Mouse (Mus musculus) 3134 (cell line): ENCODE results near the gene Nelfb.

Experiments used
- DNase-seq: peaks from one replicate; pipeline ENCODE4 v3.0.0-alpha.2; 2011; ENCODE audit warnings: low spot score; ENCODE audit not compliant: insufficient read length; ENCODE audit errors: extremely low read depth

Nelfb gene

DNA sequence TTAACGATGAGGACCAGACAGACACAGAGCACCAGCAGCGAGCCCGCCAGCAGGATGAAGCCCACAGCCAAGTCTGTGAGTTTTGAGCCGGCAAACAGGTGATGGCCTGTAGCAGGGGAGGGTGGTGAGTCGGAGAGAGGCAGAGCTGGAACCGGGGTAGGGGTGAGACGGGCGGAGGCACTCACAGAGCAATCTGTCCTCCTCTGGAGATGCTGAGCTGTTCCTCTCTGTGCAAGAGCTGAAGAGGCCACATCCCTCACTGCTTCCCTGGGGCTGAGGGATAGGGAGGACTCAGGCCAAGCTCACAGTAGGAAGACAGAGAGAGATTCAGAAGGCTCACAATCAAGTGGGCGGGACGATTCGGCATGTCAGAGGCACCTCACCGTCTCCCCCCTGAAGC, 19.7 kb upstream of the Nelfb start:
- no peak for DNase-seq

DNA sequence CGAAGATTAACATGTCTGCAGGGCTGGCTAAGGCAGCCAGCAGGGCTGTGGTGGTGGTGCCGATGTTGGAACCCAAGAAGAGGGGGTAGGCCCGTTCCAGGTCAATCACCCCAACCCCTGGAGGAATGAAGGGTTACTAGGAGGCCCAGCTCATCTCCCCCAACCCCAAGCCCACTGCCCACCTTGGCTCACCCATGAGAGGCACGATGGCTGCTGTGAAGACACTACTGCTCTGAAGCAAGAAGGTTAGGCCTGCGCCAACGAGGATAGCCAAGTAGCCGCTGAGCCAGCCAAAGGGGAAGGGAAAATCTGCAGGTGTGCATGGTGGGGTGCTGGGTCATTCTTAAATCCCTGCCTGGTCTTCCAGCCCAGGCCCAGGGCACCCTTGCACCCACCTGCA, 19.3 kb upstream of the Nelfb start:
- no peak for DNase-seq

DNA sequence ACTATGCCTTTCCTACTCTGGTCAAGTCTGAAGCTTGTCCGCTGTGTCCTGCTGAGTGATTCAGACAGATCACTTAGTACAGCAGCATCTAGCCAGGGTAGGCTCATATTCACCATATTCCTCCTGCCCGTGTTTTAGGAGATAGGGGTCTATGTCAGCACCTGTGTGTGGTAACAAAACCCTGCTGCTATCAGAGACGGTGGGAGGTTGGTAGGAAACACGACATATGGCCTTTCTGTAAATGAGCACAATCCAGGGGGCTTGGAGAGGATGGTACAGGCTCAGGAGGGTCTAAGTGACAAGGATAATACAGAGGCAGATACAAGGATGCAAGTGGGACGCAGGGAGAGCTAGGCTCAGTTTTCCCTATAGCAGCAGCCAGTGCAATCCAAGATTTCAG, 18.3 kb upstream of the Nelfb start:
- DNase-seq, result no peak

DNA sequence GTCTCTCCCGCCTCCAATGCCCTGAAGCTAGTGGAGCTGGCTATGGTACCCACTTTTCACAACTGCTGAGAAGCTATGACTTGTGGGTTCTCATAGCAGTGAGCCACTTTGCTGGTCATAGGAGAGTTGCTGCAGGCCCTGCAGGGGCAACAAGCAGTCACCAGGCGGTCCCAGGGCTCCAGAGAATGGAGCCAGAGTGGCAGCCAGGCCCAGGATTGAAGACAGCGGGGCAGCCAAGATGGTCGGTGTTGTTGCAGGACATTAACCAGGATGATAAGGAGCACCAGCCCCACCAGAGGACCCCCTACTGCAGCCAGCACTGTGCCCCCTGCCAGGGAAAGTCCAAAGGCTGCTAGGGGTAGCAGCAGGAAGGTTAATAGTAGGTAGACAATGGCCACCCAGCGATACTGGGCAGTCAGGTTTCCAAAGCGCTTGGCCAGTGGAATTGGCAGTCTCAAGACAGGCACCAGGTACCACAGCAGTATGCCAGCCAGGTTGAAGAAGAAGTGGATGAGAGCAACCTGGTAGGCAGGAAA, 17.8 kb upstream of the Nelfb start:
- no peak for DNase-seq

DNA sequence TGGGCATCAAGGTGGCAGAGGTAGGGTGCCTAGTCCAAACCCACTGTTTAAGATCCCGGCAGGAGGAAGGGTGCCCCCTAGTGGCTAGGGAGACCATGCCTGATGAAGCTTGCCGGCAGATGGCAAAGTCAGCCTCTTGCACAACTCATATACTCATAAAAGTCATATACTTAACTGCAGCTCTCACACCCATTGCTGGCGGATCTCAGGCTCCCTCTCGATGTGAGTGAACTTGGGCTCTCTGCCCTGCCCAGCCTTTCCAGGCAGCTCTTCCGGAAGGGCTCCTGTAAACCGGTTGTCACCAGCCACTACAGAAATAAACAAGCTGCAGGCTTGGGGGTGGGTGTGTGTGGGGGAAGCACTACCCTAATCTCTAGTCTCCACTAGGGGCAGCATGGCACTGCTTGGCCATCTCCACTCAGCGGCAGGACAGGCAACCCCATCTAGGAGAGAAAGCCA, 17.2 kb upstream of the Nelfb start:
- DNase-seq, result peak; percentile 78

DNA sequence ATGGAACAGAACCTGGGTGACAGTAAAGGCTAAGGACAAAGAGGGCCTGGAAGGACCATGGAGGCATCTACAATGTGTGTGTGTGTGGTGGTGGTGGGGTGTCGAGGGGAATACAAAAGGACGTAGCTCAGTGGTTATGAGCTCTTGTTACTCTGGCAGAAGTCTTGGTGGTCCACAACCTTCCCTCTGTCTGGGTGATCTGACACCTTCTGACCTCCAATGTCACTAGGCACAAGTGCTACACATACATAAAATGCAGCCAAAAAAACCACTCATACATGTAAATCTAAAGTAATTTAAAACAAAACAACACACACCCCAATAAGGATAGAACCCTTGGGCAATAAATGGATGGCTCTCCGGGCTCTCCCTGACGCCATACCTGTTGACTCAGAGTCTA, 16.1 kb upstream of the Nelfb start:
- DNase-seq, result no peak

DNA sequence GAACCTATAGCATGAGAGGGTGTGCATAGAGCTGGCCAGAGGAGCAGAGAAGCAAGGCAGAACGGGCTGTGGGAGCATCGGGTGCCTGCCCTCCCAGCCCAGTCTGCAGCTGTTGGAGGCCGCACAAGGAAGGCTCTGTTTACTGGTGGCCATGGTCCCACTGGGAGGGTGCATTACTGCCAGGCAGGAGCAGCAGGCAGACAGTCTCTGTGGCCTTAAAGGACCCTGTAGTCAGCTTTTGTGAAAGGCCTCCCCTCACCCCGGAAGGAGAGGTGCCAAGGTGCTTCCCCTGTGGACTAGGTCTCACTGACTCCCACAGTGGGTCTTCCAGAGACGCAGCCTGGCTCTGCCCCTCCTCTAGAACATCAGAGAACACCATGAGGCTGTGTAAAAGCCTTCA, 15.6 kb upstream of the Nelfb start:
- DNase-seq, result no peak

DNA sequence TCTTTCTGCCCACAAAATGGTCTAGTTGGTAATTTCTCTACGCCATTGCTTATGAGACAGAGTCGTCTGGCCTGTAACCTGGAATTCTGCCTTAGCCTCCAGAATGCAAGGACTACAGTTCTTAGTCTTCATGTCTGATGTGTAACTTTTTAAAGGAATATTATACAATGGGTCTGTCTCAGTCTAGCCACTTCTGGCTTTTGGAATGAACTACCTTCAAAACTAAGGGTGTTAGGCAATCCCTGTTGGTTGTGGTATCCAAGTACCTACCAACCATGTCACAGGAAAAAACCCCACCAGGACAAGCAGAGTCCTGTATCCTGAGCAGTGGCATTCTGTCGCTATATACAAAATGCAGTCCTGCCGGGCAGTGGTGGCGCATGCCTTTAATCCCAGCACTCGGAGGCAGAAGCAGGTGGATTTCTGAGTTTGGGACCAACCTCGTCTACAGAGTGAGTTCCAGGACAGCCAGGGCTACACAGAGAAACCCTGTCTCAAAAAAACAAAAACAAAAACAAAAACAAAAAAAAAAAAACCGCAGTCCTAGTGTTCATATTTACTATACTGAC, 14.6 kb upstream of the Nelfb start:
- no peak for DNase-seq

DNA sequence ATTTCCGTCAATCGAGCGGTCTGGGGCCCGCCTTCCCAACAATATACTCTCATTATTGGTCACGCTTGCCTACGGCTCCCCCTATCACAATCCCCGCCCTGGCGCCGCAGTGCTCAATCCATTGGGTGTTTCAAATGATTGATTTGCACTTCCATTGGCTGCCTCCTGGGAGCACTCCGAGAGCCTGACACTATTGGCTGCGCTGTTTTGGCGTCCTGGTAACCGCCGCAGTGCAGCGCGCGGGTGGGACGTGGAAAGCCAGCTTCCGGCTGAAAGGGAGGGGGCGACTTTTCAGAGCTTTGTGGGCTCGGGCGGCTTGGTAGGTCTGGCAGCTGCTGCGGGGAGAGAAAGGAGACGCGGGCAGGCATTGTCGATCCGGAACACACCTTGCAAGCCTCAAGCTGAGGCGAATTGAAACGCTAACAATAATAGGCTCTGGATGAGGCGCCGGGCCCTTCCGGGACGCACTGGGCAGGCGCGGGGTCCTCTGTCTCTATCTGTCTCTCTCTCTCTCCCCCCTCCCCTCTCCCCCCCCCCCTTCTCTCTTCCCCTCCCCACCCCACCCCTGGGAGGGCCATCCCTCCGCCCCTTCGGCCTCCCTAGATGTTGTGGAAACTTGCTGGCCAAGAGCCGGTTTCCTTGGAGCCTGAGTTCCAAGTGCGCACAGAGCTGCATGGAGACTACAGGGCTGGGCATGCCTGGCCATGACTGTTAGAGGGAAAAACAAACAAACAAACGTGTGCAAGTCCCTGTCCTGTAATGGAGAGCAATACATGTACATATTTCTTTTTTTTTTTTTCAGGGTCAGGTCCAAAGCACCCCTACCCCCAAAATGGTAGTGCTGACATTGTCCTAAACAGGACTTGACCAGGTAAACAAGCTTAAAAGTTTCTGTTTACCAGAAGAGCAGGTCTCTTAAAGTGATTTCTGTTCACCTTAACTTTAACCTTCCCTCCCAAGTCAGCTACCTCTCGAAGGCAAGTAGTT, 13.8 kb upstream of the Nelfb start:
- DNase-seq, result peak; percentile 97

DNA sequence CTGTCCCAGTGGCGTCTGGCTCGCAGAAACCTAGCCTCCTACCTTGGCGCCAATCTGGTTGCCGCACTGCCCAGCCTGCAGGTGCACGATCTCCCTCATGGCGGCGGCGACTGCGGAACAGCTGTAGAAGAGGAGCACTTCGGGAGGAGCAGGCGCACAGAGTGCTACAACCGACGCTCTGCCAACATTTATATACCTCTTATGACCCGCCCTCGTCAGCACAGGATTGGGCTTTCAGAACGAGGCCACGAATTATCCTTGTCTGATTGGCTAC, 13.1 kb upstream of the Nelfb start, which contains the start of gene Tubb4b:
Gene Tubb4b (minus strand): TSS at position 211 of the 274 bp plus-strand sequence.
- DNase-seq, result no peak

DNA sequence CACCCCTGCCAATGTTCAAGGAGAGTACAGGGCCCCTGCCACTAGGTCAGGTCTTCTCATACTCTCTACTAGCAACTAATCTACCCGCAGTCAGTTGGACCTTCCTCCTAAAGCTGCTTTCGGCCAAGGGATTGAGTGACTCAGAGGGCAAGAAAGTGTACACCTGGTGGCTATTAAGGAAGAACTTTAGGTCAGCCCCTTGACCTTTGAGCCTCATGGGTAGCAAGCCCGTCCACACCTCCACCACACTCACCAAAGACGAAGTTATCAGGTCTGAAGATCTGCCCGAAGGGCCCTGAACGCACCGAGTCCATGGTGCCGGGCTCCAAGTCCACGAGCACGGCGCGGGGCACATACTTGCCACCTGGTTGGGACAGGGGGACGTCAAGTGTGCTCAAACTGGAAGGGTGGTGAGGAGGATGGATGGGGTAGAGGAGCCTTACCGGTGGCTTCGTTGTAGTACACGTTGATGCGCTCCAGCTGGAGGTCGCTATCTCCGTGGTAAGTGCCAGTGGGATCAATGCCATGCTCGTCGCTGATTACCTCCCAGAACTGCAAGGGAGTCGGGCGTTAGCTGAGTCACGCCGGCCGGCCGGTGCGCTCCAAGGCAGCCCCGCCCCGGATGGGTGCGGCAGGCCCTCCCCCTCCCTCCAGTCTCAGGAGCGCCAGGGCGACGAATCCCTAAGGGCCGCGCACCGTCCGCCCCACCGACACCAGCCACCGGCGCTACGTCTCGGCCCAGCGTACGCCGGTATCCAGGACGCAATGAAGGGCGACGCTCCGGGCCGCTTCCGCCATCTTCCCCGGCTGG, 12.6 kb upstream of the Nelfb start:
- peak; percentile 92 for DNase-seq

DNA sequence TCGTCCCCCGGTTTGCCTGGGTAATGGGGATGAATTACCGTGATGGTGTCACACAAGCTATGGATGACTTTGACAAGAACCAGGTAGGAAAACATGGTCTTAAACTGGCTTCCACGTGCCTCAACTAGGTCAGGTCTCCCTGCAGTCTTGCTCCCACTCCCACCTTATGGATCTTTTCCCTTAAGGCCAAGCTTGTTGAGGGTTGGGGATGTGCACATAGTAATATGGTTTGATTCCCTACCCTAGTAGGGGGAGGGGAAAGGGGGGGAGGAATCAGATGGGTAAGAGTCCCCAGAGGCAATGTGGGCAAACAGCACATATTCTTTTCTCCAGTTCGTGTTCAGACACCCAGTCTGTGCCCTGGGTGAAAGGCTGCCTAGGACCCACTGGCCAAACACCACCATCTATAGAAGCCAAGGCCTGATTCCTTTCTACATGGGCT, 10.1 kb upstream of the Nelfb start:
- DNase-seq, result peak; percentile 28

DNA sequence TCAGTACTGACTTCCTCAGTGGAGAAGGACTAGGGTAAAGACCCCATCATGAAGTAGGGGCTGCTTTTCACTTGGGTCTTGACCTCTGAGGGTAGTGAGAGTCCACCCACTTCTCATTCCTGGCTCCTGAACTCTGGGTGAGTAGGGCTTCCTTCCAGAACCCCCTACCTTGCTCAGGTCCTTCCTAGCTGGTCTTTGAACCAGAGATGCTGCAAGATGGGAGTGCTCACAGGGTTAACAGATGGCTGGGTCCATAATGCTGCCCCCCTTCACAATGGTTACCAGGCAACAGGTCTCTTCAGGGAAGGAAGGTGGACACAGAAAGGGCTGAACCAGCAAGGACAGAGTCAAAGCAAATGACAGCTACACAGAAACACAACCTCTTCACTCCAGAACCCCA, 7.2 kb upstream of the Nelfb start, which contains the start of gene Fam166a:
Gene Fam166a (plus strand): TSS at position 301 of the 400 bp plus-strand sequence.
- DNase-seq, result no peak

DNA sequence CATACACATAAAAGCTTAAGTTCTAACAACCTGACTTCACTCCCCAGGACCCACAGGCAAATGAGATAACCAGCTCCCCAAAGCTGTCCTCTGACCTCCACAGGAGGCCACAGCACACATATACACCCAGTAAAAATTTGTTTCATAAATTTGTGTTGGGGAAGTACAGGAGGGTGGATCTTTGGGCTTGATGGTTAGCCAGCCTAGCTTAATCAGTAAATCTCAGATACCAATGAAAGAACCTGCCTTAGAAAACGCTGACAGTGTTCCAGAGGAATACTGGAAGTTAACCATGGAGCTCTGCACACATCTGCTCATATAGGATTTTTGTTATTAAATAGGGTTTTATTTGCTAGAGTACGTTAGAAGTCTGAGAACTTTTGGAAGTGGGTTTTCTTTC, 6.4 kb upstream of the Nelfb start:
- DNase-seq, result no peak

DNA sequence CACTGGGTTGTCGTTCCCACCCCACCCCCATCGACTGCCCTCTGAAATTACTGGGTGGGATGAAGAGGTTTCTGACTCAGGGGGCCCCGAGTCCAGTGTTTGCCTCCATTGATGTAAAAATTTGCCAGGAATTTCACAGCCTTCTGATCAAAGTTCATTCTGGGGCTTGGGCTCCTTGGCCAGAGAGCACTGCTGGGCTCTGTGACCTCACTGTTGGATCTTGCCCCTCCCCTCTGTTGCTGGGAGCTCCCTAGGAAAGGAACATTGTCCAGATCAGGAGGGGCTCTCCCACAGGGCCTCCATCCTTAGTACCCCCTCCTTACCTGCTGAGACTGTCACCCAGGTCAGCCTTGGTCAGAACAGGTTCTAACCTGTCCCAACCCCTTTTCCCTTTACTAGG, 3.2 kb upstream of the Nelfb start, which contains the start of gene Stpg3:
Gene Stpg3 (minus strand): TSS at position 194 of the 400 bp plus-strand sequence.
- DNase-seq, result no peak

DNA sequence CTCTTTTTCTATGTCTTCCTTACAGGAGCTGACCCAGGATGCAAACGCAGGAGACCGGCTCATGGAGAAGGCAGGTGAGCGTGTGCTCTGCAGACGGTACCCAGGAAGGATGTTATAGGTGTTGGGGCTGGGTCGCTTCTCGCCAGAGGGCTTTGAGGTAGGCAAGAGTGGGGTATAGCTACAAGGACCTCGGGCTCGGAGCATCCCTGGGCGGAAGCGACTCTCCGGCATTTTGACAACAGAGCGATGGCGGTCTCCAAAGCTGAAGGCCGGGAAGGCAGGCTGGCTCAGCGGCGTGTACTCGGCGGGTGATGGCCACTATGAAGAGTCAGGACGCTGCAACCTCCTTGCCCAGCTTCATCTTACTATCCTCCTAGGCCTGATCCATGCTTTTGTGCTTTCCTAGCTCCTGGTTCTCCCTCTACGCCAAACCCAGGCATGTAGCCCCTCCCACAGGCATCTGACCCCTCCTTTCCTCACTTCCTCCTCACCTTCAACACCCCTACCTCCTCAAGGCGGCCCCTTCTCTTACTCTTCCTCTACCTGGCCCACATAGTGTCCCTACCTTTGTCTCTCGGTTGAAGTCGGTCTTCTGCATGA, 2.1 kb upstream of the Nelfb start:
- no peak for DNase-seq

DNA sequence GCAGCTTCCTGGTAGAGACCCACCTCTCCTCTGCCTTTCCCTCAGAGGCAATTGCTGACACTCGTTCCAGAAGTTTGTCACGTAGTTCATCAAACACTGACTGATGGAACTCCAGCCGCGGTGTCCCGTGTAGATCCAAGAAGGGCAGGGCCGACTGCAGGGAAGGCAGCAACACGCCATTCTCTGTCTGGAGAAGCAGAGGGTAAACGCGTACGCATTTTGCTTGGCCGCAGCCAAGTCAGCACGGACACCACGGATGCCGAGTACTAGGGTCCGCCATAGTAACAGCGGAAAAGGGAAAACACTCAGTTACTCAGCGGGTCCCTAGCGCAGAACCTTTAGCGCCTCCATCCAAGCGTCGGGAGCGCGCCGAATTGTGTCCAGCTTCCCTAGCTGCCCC, 603 bp downstream of the Nelfb start:
- DNase-seq, result no peak

DNA sequence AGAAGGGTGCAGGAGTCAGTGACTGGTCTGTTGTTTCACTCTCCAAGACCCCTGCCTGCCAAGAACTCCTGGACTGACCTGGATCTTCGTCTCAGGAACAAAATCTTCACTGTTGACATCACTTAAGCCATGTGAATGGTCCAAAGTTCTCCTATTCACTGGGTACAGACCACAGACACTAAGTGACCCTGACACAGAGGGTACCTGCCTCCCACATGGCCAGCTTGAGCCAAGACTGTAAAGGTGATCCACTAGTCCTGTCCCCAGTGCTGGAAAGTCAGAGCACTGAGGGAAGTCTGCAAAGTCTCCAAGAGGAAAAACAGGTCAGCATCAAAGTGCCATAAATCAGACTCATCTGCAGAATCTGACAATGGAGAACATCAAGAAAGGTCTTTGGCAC, 3.7 kb downstream of the Nelfb start:
- no peak for DNase-seq

DNA sequence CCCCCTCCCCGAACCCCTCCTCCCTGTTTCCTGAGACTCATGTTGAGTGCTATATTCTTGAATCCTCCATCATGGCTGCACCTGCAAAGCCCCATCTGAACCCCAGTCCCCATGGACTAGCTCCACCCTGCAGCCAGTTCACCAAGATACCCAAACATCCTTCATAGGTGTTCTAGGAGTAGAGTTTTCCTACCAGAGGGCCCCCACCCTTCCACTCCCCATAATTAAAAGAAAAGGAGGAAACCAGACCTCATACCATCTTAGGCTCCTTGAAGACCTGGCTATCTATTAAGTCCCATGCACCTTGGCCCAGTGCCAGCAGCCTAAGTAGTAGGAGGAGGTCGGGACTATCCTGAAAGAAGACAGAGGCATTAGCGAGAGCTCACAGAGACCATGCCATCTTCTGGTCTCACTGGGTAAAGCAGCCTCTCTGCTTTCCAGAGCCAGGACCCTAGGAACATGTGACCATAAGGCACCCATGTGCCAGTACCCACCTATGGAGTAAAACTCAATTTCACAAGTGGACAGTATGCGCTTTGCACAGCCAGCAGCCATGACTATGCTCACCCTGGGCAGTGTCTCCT, 7.6 kb downstream of the Nelfb start:
- no peak for DNase-seq

DNA sequence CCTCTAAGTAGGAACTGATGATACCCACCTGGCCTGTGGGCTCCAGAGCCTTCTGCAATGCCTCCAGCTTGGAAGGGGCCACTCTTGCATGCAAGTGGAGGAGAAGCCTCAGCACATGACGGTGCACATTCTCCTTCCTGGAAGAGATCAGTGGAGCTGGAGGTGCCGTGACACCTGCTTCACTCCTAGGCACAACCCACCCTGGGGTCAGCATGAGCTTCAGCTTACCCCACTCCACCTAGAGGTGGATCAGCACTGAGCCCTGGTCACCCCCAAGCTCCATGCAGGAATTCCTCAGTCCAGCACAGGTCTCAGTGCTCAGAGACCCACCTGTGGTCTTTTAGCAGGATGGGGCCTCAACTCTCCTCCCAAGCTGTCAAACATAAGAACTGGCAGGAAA, 10.7 kb downstream of the Nelfb start:
- DNase-seq, result no peak
